Mouse (Mus musculus) erythroblast, adult 5-6 weeks (primary cell): ENCODE results near the gene Tk1. TPM values are rescaled to one million over a fixed set of nuclear protein-coding genes. Genes with fewer than 3 reads are reported as not detected.
"Not testable (repeated sequence)": the region's sequence is repeated elsewhere in the genome, so short reads cannot be mapped to it uniquely, and the experiment has no call there.

ENCODE experiments used
- ATAC-seq: replicated peaks from 2 replicates; pipeline ENCODE4 v1.8.0; 2016; ENCODE audit warnings: moderate number of reproducible peaks, mild to moderate bottlenecking, moderate TSS enrichment, inconsistent platforms; ENCODE audit not compliant: poor library complexity, low FRiP score, severe bottlenecking
- total RNA-seq, 2 experiments: library from RNA; stranded (forward) in 1 of 2; stranded (reverse) in 1 of 2; fragments of 150-400 nt in 1 of 2; fragments of 200-764, 138-1000 nt in 1 of 2; gene quantifications; 2 replicates each; pipeline versions ENCODE4 v1.2.3 to v1.2.4; 2015 to 2017; ENCODE audit warnings: low replicate concordance in 2 of 2

The Tk1 gene
- total RNA-seq, 2 experiments from 2014 or later: 89.2 to 157 TPM

DNA sequence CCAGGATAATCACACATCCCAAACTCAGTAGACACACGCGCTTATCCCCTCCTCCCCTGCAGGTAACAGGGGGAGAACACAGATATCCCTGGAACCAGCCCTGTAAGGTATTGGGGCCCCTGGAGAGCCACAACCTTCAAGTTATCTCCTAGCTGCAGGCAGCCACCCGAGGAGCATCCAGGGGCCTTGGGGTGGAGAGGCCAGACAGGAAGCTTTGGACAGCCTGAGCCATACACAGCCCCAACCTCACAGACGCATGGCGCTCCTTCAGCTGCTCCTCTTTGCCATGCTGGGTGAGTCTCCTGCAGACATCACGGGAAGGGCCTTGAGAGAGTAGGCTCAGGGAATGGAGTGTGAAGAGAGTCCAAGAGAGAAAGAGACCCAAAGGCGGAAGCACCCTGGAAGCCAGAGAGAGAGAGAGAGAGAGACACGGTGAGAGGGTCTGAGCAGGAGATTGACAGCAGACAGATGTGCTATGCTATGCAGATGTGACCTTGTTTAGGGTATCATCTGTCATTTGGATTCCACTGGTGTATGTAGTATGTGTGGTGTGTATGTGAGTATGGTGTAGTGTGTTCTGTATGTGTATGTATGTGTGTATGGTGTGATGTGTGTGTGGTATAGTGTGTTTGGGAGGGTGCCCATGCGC is 28.3 kb downstream of the Tk1 start, which contains the start of gene 6030468B19Rik:
Gene 6030468B19Rik (plus strand): TSS at position 150 of the 649 bp plus-strand sequence.
- peak; percentile 86 for ATAC-seq

DNA sequence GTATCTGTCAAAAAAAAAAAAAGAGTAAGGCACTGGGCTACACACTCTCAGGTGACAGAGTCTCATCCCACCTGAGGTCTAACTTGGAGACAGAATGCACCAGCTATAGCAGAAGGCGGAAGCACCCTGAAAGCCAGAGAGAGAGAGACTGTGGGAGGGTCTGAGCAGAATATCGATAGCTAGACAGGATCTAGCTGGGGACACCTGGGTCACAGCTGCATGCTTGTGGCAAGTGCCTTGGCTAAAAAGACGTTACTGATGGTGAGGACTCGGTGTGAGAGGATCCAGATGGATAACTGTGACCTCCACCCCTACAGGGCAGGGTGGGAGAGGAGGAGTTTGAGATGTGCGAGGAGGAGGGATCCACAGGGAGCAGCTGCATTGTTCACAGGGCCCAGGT is 28.9 kb downstream of the Tk1 start:
- 0 out of 2 replicates have a peak, but pooled peaks have one; percentile 0 for ATAC-seq

DNA sequence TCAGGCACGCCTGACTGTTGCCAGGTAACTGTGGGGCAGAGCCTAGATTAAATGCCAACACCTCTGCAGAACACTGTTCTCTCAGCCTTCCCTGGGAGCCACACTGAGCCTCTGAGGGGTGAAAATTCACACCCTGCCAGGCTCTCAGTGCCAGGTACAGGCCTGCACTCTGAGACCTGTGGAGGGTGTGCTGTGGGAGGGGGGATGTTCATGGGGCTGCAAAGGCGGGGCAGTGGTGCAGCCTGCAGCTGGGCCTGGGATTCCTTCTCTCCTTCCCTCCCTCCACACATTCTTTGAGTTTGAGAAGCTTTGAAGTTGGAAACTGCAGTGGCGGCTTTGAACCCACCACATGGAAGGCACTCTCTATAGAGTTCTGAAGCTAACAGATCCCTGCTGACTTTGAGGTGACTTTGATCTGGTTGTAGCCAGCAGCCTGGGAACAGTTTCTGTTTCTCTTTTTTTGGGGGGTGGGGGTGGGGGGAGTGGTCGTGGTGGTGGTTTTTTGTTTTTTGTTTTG is 31.8 kb downstream of the Tk1 start:
- ATAC-seq: no peak

DNA sequence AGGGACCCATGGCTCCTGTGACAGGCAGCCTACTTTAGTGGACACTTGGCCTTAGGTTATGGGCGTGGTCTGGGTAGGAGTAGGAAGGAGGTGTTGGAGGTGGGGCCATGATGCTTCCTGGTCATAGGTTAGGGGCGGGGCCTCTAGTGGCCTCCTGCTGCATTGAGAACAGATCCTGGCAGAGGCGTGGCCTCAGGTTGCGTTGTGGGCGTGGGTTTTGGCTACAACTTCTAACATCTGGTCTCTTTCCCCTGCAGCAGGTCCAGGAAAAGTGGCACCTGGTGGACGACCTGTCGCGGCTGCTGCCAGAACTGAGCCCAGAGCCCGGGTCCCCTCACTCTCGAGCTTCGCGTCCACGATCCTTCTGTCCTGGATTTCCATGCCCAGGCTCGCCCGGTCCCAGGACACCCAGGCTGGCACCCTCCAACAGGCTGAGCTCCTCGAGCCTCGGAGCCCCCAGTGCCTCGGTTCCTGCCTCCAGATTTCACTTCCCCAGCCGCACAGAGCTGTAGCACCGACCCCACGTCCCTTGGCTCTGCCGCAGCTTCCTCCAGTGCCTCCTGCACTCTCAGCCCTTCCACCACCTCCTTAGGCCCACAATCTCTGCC is 33.5 kb downstream of the Tk1 start:
- ATAC-seq: peak; percentile 87

DNA sequence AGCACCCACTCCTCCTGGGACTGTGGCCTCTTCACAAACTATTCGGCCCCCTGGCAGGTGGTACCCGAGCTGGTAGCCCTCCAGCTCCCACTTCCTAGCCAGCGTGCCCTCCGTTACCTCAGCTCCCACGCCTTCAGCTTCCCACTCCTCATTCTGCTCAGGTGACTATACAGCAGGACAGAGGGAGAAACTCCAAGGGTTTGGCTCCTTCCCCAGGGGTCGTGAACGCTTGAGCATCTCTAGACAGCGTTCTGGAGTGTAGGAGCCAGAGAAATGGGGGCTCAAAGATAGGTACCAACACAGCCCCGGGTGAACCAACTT is 34.5 kb downstream of the Tk1 start:
- no peak for ATAC-seq

DNA sequence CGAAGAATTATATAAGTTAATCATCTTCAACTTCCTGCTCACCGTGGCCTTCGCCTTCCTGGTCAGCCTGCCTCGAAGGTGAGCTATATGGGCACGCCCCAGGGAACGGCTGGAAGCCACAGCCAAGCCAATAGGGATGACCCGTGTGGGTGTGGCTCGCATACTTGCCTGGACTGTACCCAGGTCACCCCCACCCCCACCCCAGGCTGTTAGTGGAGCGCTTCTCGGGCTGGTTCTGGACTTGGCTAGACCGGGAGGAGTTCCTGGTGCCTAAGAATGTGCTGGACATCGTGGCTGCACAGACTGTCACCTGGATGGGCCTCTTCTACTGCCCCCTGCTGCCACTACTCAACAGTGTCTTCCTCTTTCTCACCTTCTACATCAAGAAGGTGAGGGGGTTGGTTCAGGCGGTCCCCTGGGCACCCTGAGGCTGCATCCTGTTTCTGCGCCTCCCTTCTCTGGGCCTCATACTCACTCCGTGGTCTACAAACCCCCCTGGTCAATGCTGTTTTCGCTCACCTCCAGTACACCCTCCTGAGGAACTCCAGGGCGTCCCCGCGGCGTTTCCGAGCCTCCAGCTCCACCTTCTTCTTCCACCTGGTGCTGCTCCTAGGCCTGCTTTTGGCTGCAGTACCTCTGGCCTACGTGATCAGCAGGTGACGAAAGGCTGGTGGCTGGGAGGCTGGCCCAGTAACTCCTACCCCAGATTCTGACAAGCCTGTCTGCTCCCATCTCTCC is 35.0 kb downstream of the Tk1 start:
- peak; percentile 31 for ATAC-seq

DNA sequence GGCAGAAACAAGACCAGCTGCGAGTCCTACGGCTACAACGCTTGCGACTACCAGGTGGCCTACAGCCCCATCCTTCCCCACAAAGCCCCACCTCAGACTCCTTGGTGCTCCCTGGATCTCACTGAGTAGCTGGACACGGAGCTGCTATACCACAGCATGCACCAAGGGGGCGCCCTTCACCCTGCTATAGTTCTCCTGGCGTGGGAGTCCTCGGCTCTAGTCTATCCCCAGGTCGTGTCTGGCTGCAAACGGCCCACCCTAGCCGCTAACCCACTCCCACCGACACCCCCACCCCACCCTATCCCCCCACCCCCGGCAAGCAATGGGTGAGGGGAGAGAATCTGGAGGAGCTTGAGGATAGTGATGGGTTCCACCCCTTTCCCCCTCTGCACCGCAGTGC is 35.6 kb downstream of the Tk1 start:
- peak; percentile 61 for ATAC-seq

DNA sequence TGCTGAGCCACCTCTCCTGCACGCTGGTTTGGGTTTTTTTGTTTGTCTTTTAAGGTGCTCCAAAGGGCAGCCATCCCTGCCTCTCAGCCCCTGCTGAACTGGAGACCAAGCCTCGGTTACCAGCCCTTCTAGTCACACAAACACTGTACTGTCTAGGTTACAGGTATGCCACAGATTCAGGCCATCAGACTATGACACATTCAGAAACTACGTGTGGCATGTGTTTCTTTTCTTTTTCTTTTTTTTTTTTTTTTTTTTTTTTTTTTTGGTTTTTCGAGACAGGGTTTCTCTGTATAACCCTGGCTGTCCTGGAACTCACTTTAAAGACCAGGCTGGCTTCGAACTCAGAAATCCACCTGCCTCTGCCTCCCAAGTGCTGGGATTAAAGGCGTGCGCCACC is 37.4 kb downstream of the Tk1 start:
- ATAC-seq: not testable (repeated sequence)

DNA sequence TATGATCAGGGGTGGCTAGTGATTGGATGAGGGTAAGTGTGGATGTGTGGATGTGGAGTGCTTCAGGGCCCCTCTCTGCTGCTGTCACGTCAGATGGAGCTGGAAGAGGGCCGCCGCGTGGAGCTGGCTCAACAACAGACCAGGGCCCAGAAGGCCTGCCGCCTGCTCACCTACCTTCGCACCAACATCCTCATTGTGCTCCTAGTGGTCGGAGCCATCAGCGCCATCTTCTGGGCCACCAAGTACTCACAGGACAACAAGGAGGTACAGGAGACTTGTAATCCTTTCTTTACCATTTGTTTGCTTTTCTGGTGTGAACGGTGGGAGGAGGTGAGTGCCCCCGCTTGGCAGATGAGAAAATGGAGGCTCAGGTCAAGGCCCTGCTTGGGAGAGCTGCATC is 39.6 kb downstream of the Tk1 start:
- 0 out of 2 replicates have a peak, but pooled peaks have one; percentile 27 for ATAC-seq

DNA sequence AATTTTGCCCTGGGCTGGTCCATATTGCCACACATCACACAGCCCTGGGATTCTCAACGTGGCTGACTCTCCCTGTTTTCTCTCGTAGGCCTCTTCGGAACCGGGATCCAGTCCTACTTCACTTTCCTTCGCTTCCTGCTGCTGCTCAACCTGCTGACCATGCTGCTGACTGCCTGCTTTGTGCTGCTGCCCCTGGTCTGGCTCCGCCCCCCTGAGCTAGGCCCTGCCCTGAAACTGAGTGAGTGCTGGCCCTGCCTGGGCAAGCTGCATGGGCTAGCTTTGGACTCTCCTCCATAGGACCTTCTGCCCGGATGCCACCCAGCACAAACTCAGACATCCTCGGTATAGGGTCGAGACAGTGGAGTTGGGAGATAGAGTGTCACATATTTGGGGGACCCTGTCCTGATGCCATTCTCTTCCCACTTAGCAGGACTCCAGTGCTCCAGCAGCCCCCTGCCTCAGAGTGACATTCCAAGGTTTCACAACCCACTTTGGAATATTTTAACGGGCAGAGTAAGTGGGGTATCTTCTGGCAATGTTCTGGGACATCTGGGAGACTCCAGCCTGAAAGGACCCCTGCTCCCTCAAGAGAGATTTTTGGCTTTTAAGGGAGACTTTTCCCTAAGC is 42.1 kb downstream of the Tk1 start:
- ATAC-seq: peak; percentile 38

DNA sequence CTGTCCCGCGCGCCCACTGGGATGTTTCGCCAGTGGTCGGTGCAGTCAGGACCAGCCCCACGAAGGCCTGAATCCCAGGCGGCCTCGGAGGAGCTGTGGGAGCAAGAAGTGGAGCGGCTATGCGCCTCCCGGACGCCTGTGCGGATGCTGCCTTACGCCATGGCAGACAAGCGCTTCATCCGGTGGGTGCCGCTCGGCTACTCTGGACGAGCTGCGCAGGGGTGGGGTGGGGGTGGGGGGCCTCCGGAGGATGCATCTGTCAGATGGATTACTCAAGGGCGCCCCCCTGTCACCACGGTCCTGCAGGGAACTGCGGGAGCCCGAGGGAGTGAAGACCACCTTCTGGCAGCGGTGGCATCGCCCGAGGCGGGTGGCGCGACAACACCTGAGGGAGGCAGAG is 42.8 kb downstream of the Tk1 start:
- peak; percentile 3; the same call in 1 of the 2 replicates for ATAC-seq

DNA sequence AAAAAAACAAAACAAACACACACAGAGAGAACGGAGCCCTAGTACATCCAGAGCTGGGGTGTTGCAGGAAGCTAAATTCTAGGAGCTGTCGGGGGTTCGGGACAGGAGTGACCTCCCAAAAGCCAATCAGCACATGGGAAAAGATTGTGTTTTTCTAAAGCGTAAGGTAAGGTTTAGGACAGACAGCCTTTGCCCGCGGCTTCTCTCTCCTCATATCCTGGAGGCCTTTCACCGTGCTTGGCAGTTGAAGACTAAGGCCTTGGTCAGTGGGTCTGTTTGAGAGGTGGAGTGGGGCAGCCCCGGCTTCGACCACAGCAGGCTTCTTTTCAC is 43.2 kb downstream of the Tk1 start:
- no peak for ATAC-seq

DNA sequence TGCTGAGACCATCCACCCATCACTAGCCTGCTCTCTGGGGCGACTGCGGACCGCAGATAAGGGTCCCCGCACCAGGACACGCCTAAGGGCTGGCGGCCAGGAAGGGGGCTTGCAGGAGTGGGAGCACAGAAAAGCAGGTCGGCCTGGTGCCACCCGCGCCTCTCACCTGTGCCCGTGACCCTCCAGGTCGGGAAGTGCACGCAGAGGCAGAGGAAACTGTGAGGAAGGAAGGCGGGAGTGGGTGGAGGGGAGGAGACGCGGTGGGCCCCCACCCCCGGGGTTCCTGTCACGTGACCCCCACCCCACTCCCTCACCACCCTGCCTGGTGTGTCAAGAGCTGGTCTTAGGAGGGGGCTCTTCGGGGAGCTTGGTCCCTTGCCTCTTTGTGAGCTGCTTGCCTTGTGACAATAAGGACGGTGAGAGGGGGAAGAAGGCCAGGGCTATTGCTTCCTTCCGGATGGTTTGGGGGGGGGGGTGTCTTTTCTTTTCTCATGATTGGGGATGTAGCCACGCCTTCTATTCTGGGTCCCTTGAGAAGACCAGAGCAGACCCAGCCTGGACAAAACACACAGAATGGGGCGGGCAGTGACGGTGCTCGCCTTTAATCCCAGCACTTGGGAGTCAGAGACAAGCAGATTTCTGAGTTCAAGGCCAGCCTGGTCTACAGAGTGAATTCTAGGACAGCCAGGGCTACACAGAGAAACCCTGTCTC is 43.7 kb downstream of the Tk1 start, which contains the start of the genes Tmc8 and Tmc6:
Gene Tmc8 (plus strand): TSS at position 84 of the 712 bp plus-strand sequence.
Gene Tmc6 (minus strand): TSS at position 206 of the 712 bp plus-strand sequence.
- ATAC-seq: peak; percentile 26

DNA sequence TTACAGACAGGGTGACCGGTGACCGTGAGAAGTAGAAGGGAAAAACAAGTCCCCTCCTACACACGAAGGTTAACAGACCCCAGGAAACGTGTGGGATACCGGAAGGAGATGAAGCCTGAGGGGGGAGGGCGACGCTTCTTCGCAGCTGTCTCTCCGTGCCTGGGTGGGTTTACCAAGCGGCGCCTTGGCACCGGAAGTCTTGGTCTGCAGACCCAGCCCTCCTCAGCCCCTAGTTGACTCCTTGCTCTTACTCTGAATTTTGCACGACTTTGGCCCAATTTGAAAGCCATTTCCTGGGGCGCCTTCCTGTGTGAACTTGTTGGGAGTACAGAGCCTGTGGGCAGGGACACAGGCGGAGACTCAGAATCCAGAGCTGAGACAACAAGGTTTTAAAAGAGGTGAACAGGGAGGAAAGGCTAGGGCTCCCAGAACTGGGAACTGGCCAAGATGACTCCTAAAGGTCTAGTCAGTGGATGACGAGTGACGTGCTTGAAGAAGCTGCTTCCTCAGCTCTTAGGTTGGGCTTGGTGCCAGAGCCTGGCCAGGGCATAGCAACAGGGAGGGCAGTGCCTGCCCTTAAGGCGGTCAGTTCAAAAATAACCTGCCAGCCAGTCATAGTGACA is 44.6 kb downstream of the Tk1 start:
- ATAC-seq: peak; percentile 32

DNA sequence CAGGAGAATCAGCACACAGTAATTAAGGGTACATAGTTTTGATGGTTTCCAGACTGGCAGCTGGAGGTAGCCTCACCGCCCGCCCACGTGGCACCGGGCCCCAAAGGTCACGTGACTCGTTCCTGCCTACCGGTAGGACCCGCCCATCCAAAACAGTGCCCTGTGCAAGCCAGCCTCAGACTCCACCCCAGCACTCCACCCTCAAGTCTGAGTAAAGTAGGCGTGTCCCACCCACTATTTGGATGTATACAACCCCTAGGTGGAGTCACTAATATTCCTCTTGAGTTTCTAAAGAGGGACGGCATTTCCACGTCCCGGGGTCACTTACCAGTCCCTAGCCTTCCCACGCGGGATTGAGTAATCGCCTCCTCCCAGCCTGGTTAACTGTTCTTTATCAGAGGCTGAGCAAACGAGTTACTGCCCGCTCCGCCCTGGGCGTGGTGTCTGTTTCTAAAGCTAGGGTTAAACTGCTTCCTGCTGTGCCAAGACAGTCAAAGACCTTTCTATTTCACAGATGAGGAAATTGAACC is 45.2 kb downstream of the Tk1 start:
- peak; percentile 51 for ATAC-seq

DNA sequence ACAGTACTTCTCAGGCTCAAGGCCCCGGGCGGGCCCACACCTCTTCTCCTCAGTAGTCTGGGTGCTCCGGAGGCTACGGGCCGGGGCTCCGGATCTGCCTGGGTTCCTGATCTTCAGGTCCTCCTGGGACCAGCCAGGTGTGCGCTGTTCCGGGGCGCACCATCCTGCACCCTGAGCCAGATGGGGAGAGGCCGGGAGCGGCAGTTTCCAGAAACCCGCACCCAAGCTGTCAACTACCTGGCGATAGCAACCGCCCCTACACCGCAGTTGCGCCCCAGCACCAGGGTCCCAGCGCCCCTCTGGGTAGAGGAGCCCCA is 45.7 kb downstream of the Tk1 start:
- peak; percentile 1; the same call in 1 of the 2 replicates for ATAC-seq

DNA sequence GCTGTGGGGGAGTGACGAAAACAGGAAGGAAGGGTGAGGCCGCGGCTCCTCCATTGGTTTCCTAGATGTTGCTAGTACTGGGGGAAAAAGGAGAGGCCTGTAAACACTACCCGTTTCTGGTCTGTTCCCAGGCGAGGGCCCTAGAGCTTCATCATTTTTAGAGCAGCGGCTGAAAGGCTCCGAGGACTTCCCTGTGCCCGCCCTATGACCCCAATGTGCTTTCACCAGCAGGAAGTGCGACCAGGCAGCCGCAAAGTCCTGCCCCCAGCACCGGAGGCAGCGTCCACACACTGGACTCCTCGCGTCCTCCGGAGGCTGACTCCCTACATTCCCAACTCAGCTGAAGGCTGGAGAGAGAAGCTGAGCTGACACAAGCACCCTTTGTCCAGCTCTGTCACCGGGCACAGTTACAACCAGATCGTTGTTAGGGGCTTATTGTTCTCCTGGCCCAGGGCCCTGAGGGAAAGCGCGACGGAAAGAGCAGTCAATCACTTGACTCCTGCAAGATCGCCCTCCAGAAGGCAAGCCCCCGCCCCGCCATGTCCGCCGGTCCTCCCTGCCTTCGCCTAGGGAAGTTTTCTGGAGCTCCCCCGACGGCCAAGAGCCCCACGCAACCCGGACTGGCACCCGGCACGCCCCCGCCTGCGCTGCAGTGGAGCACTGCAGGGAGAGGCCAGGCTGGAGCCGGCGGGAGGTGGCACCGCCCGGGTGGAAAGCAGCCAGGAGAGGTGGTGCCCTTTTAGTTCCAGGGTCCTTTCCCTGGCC is 46.3 kb downstream of the Tk1 start:
- ATAC-seq: peak; percentile 38

DNA sequence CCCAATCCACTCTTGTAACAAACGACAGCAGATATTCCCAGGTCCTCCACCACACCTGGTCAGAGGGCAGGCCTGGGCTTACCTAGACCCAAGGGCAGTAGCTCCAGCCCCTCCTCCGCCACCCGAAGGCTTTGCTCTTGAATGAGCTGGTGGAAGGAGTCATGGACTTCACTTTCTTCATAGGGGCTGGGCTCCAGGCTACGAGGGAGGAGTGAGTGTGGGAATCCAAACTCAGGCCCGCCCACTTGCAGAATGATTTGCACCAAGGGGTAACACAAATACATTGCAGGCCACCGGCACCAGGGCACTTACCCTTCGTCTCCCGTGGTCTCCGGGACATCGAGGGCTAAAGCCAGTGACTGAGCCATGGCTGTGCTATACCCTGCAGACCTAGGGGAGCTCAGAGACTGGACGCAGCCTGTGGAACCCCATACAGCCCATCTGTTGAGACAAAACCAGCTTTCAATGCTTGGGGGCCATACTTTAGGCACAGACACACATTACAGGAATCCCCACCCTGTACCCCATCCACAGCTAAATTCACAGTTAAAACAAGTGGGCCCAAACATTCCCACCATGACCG is 47.0 kb downstream of the Tk1 start:
- peak; percentile 28 for ATAC-seq
